Comparison of ENCODE assay signal across 10 mouse cellular contexts in genomic region chr5:143049013-143049385, GRCm38 (mm10).
DNase-seq lines count a peak whose midpoint lies in the region; ATAC-seq and TF ChIP-seq lines count a peak whose summit lies in the region.
"Had no signal": no experiment of that assay in that cellular context is flagged by ENCODE, and none has a peak within 500 bp of the region (broad histone marks: within the 10 kb centered on the region; RNA-seq: fewer than 3 reads in every experiment).

No protein-coding gene starts in this region.

- H3K79me2 ChIP-seq in myocyte (ENCODE audit: control insufficient read depth, insufficient read depth): no peaks in the 10 kb centered on the region

- H3K4me2 ChIP-seq in hindbrain, embryonic 15.5 days: no peak overlapping the region
- peak overlapping the region; percentile 12 for H3K4me2 ChIP-seq in myocyte (ENCODE audit: low read depth)

- no peak overlapping the region for H3K4me3 ChIP-seq in left cerebral cortex, adult 2 months
- no peak overlapping the region for H3K4me3 ChIP-seq in hindbrain, embryonic 15.5 days
- H3K4me3 ChIP-seq in myocyte: no peak overlapping the region

- H3K4me1 ChIP-seq in hindbrain, embryonic 15.5 days (replicated peaks): peaks cover 31% of the 10 kb centered on the region

- 52% methylated on average over 1 of the region's 1 CpGs for WGBS in hindbrain, embryonic 15.5 days

- peak overlapping the region; percentile 20; the same call in 1 of the 2 replicates for H3K27ac ChIP-seq in left cerebral cortex, adult 2 months
- peak overlapping the region; percentile 81 for H3K27ac ChIP-seq in hindbrain, embryonic 15.5 days (replicated peaks)

- TF ChIP-seq CTCF in left cerebral cortex, adult 2 months (IDR thresholded peaks at IDR 0.05): no peak

- no peaks in the 10 kb centered on the region for H3K9me3 ChIP-seq in hindbrain, embryonic 15.5 days

- no peak for ATAC-seq in hindbrain, embryonic 15.5 days (ENCODE audit: low FRiP score, low read depth)
- ATAC-seq in megakaryocyte progenitor cell, adult 5-6 weeks (replicated peaks; ENCODE audit: poor library complexity): no peak

- no peaks in the 10 kb centered on the region for H3K36me3 ChIP-seq in hindbrain, embryonic 15.5 days
- H3K36me3 ChIP-seq in myocyte (ENCODE audit: control insufficient read depth, insufficient read depth): no peaks in the 10 kb centered on the region

- H3ac ChIP-seq in myocyte (ENCODE audit: control insufficient read depth, insufficient read length): no peak overlapping the region

- intact Hi-C loops in left cerebral cortex, adult 2 months (cut with DNase I): no loop called here

- DNase-seq in adrenal gland, postnatal 10 days: peak; percentile 48
- no peak for DNase-seq in adrenal gland, adult 8-10 months
- no peak for DNase-seq in left cerebral cortex, adult 2 months (ENCODE audit: extremely low spot score in 1 of 2, low spot score in 2 of 2)
- DNase-seq in left cerebral cortex, adult 18-20 months (ENCODE audit: low spot score in 2 of 2): no peak
- DNase-seq in layer of hippocampus, postnatal 14 days (ENCODE audit: low spot score in 2 of 2): no peak
- DNase-seq: kidney, adult 18-20 months; spleen, adult 18-20 months had no signal

- no peak overlapping the region for H3K9ac ChIP-seq in hindbrain, embryonic 15.5 days

- no peak for TF ChIP-seq POLR2A in myocyte (IDR thresholded peaks at IDR 0.05; ENCODE audit: insufficient read length, low read depth)

- H3K27me3 ChIP-seq in hindbrain, embryonic 15.5 days: no peaks in the 10 kb centered on the region
- H3K27me3 ChIP-seq in myocyte (ENCODE audit: control insufficient read depth, insufficient read depth, insufficient read length): no peaks in the 10 kb centered on the region

TF ChIP-seq in myocyte, 11 proteins besides CTCF, POLR2A, EP300 and RAD21:
- no peak for TF ChIP-seq REST (IDR thresholded peaks at IDR 0.05; ENCODE audit: insufficient read depth, insufficient read length)
- TF ChIP-seq CEBPB (IDR thresholded peaks at IDR 0.05; ENCODE audit: insufficient read depth, poor library complexity, severe bottlenecking): no peak
- TF ChIP-seq MAX (IDR thresholded peaks at IDR 0.05; ENCODE audit: low read depth): no peak
- no peak for TF ChIP-seq POLR2AphosphoS2 (IDR thresholded peaks at IDR 0.05; ENCODE audit: insufficient read length, low read depth)
- TF ChIP-seq TCF3 (IDR thresholded peaks at IDR 0.05; ENCODE audit: insufficient read length, low read depth): no peak
- no peak for TF ChIP-seq MYOG (IDR thresholded peaks at IDR 0.05; ENCODE audit: control insufficient read depth in 1 of 3, insufficient read depth in 1 of 3, insufficient read length in 2 of 3, low read depth in 2 of 3)
- no peak for TF ChIP-seq USF1 (IDR thresholded peaks at IDR 0.05; ENCODE audit: low read depth)
- no peak for TF ChIP-seq E2F4 (IDR thresholded peaks at IDR 0.05; ENCODE audit: insufficient read depth)
- TF ChIP-seq MYOD1 (IDR thresholded peaks at IDR 0.05; ENCODE audit: control insufficient read depth in 1 of 3, insufficient read length in 2 of 3, low read depth in 2 of 3): no peak
- no peak for TF ChIP-seq TCF12 (IDR thresholded peaks at IDR 0.05; ENCODE audit: insufficient read depth, poor library complexity, severe bottlenecking)
- no peak for TF ChIP-seq SRF (IDR thresholded peaks at IDR 0.05; ENCODE audit: control insufficient read depth, insufficient read length, low read depth)
TF ChIP-seq in myocyte: peak in this region for 0.
